Mouse (Mus musculus) kidney, postnatal 25 days (tissue): Measurements from ENCODE around the gene Zbtb7a.
A peak's percentile ranks its signal among the peaks of the same experiment; 100 is the strongest.

Experiments
- DNase-seq, 2 experiments: peaks; one replicate each; pipeline ENCODE4 v3.0.0; 2021; ENCODE audit warnings: mixed read lengths in 2 of 2

Zbtb7a gene

DNA sequence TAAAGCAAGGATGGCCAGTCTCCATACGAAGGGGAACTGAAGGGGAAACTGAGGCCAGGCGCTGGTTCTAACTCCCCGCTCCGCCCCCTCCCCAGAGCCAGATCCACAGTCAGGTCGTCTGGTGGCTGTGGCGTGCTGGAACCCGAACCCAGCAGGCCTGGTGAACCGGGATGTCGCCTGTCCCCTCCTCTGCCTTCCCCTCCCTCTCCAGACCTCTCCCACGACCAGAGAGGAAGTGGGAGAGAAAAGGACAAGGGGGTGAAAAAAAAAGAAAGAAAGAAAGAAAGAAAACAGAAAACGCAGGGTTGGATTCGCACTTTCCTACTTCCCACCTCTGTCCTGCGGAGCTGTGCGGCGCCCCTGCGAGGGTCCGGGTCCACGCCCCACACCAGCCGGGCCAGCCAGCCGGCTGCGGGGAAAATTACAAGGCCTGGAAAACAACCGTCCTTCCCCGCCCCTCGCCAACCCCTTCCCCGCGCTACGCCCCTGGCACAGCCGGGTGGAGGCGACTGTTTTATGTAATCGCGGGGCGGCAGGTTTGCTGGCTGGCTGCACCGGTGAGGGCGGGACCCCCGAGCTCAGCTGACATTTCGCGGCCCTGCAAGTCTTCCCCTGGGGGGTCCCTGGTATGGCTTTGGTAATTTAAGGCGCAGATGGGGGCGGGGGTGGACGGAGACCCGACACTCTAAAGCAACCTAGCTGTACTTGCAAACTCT lies at the start of gene Zbtb7a:
Zbtb7a (plus strand) TSS at position 255 of the 716 bp plus-strand sequence.
- DNase-seq, result peak; percentile 58 to 86

- DNase-seq, result peak in 1 of 2 experiments; percentile 56
Measured at GRCm38 (mm10) chr10:81087021-81087420, 48.0 kb upstream of the Zbtb7a start.

DNA sequence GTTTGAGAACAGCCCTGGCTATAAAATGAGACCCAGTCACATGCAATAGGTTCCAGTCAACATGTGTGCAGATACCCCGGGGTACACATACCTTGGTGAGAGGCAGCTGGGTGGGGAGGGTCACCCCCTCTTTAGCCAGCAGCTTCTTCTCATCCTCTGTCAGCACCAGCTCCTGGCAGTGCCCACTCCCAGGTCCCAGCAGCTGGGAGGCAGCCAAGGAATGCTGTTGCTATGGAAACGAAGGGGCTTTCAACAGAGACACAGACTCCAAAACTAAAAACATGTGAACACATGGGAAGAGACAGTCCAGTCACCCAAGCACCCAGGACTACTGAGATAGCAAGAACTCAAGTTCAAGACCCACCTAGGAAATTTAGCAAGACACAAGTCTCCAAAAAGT lies 45.8 kb upstream of the Zbtb7a start:
- no peak for DNase-seq

- DNase-seq, result peak in 1 of 2 experiments; percentile 14
Measured at GRCm38 (mm10) chr10:81090621-81091020, 44.4 kb upstream of the Zbtb7a start.

DNA sequence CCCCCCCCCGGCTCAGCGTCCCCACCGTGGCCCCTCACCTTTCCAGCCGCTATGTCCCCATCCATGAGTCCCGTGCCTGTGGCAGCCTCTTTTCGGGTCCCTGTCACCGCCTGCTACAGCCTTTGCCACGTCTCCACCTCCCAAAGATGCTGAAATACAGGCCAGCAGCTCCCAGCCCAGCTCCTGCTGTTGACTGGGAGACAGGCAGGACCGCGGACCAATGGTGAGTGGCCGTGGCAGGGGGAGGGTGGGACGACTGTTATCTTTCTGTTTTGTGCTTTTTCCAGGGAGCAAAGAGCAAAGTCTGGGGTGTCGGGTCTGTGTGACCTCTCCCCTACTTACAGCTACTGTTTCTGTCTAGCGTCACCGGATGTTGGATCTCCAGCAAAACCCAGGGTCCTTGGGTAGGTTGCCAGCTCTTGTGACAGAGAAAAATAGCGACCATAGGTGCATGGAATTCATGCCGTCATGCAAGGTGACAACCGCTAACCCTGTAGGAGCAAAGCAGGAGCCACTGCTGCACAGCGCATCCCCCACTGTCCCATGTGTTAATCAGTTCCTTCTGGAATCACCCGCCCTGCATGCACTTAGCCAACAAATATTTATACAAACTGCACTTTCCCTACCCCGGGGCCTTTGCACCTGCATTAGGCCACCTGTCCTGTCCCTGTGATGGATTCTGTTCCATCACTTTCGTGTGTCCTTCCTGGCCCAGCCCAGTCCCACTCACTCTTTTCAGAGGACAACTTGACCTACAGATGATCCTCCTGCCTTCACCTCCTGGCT lies 42.4 kb upstream of the Zbtb7a start:
- peak; percentile 73 to 88 for DNase-seq

- DNase-seq, result no peak
Measured at GRCm38 (mm10) chr10:81094931-81095678, 39.9 kb upstream of the Zbtb7a start.

GRCm38 (mm10) chr10:81105565-81106112 lies 29.4 kb upstream of the Zbtb7a start, which contains the start of gene Map2k2:
Gene Map2k2, plus strand, starts transcription at chr10:81105915.
- peak; percentile 96 to 98 for DNase-seq

- DNase-seq, result peak; percentile 88 to 93
Measured at GRCm38 (mm10) chr10:81106113-81106721, 28.8 kb upstream of the Zbtb7a start.

GRCm38 (mm10) chr10:81112946-81113345 lies 22.1 kb upstream of the Zbtb7a start:
- DNase-seq, result no peak

DNA sequence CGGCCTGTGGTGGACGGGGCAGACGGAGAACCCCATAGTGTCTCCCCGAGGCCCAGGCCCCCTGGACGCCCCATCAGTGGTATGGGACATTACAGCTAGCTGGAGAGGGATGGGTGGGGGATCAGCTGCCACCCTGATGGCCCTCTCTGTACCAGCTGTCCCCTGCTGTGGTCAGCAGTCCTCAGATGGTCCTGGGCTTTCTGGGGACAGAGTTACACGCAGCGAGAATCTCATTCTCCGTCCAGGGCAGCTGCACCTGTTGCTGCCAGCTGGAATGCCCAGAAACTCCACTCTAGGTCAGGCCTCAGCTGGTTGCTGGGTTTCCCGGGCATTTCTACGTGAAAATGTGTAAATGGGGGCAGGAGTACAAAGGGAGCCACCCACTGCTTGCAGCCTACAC lies 15.4 kb upstream of the Zbtb7a start:
- no peak for DNase-seq

DNA sequence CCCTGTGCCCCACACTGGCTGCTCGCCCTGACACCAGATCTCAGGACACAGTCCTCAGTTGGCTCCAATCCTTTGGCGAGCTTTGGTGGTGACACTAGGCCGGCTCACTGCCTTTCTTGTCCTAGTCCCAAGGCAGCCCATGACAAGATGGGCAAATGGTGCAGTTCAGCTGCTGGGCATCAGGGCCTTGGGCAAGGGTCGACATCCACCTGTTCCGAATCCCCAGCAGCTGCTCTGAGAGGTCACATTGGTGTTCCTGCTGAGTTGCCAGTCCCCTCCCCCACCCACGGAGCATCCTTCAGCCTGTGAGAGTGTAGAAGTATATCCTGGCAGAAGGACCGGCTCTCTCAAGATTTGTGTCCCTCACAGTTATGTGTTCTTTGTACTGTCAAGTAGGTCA lies 14.4 kb upstream of the Zbtb7a start:
- DNase-seq, result no peak

- no peak for DNase-seq
Measured at GRCm38 (mm10) chr10:81122889-81123288, 12.1 kb upstream of the Zbtb7a start.

DNA sequence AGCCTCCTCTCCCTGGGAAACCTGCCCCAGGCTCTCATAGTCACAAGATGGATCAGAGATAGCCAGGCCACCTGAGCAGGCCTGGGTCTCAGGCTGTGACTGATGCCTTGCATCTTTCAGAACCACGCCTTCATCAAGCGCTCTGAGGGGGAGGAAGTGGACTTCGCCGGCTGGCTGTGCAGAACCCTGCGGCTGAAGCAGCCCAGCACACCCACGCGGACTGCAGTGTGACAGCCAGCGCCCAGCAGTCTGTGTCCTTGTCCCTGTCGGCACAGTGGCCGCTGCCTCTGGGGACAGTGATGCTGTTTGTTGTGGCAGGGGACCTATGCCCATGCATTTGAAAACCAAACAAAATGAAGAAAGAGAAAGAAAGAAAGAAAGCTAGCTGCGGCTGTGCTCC lies 11.5 kb upstream of the Zbtb7a start:
- DNase-seq, result no peak

DNA sequence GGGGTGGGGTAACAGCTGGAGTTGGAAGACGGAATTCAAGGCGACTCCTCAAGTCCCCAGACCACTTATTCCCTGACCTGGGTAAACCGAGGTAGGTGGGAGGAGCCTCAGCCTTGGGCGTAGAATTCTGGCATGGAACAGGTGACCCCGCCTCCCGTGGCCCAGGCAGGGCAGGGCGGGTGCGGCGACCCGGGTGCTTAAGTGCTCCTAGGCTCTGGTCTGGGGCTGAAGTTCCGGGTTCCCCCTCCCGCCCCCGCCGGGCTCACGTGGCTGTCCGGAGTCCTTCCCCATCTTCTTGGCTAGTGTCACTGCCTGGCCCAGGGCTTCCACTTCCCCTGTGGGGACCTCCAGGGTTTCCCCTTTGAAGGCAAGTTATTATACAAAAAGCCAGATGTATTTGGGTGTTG lies 836 bp upstream of the Zbtb7a start:
- DNase-seq, result peak; percentile 82 to 94

DNA sequence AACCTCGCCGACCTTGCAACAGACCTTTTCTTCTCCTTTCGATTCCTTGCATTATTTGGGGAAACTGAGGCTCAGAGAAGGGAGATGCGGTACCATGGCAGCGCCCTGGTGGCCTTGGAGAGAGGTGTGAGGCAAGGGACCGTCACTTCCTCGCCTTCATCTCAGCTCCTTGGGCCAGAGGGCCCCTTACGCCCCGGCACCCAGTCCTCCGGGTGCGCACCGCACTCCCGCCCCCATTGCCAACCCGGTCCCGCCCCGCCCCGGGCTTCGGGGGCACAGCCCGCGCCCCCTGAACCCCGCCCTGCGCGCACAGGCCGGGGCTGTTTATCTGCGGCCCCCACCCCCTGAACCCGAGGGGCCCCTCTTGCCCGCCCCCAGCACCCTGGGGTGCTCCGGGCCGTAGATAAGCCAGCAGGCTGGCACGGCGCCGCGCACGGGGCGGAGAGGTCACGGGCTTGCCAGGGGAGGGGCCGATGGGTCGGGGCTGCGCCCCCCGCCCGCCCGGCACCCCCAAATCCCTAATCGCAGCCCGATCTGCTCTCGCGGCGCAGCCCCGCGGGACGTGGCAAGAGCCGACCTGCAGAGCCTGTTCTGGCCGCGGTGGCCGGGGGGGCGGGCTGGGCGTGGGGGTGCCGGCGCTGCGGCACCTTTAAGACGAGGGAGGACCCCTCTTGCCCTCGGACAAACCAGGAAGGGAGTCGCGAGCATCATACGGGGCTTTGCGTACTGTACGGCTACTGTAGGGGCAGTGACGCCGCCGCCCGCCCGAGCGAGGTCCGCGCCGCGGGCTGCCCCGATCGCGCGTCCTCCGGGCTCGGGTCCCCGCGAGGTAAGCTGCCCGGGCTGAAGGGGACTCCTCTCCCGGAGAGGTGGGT lies 1.0 kb downstream of the Zbtb7a start:
- peak; percentile 75 to 92 for DNase-seq

GRCm38 (mm10) chr10:81136706-81137231 lies 1.7 kb downstream of the Zbtb7a start:
- peak; percentile 82 to 96 for DNase-seq

- DNase-seq, result peak; percentile 98 to 99
Measured at GRCm38 (mm10) chr10:81137252-81138130, 2.5 kb downstream of the Zbtb7a start.

GRCm38 (mm10) chr10:81138131-81138782 lies 3.2 kb downstream of the Zbtb7a start:
- peak; percentile 29 to 74 for DNase-seq

GRCm38 (mm10) chr10:81138821-81139528 lies 4.0 kb downstream of the Zbtb7a start:
- no peak for DNase-seq
